Mouse (Mus musculus) liver, embryonic 14.5 days (tissue): ENCODE measurements around the gene Neurog3. TPM values are rescaled to one million over a fixed set of nuclear protein-coding genes. Genes with fewer than 3 reads are reported as not detected.

Experiments used
- ATAC-seq: fragments of 200-750 bp; cut with Nextera tagmentation; 2 replicates; pipeline ENCODE4 v1.8.0; 2017; ENCODE audit warnings: moderate number of reproducible peaks, mild to moderate bottlenecking, moderate library complexity; ENCODE audit not compliant: insufficient read depth
- DNase-seq, 3 experiments: peaks; one replicate each; pipeline ENCODE4 v3.0.0-alpha.2; 2012 to 2013; ENCODE audit warnings: low read depth in 3 of 3, low spot score in 3 of 3
- H3K27ac ChIP-seq: fragments of 300-500 bp; sonication (generic); 2 replicates; pipeline ENCODE4 v1.5.1; 2014; ENCODE audit warnings: moderate library complexity, mild to moderate bottlenecking, control low read depth, inconsistent platforms
- H3K27me3 ChIP-seq: fragments of 300-500 bp; sonication (generic); 2 replicates; pipeline ENCODE4 v1.6.1; 2014; ENCODE audit warnings: mild to moderate bottlenecking, low read length, moderate library complexity; ENCODE audit not compliant: control insufficient read depth, insufficient read depth
- H3K36me3 ChIP-seq: fragments of 300-500 bp; sonication (generic); replicated peaks from 2 replicates; pipeline ENCODE4 v1.6.1; 2014; ENCODE audit warnings: low read depth; ENCODE audit not compliant: control insufficient read depth, insufficient read depth
- H3K4me1 ChIP-seq, 2 experiments: fragments of 200-500 bp in 1 of 2; fragments of 300-500 bp in 1 of 2; sonication (generic) in 1 of 2; replicated peaks; 2 replicates each; pipeline ENCODE4 v1.6.1; 2012 to 2014; ENCODE audit warnings: antibody characterized with exemption in 1 of 2, inconsistent platforms in 1 of 2, low read length in 1 of 2; ENCODE audit not compliant: control insufficient read depth in 2 of 2, insufficient read depth in 2 of 2
- H3K4me2 ChIP-seq: fragments of 300-500 bp; sonication (generic); 2 replicates; pipeline ENCODE4 v1.6.1; 2014; ENCODE audit warnings: low read depth, mild to moderate bottlenecking, control low read depth, moderate library complexity
- H3K4me3 ChIP-seq, 2 experiments: fragments of 200-500 bp in 1 of 2; fragments of 300-500 bp in 1 of 2; sonication (generic) in 1 of 2; 2 replicates each; pipeline ENCODE4 v1.5.1; 2012 to 2014; ENCODE audit warnings: low read depth in 2 of 2, low read length in 2 of 2, mild to moderate bottlenecking in 2 of 2, control low read depth in 1 of 2, inconsistent platforms in 1 of 2, moderate library complexity in 1 of 2; ENCODE audit not compliant: insufficient read depth in 1 of 2
- H3K9ac ChIP-seq: fragments of 300-500 bp; sonication (generic); replicated peaks from 2 replicates; pipeline ENCODE4 v1.6.1; 2014; ENCODE audit warnings: mild to moderate bottlenecking, control low read depth, moderate library complexity
- H3K9me3 ChIP-seq: fragments of 300-500 bp; sonication (generic); 2 replicates; pipeline ENCODE4 v1.6.1; 2016; ENCODE audit warnings: low read length, mixed read lengths; ENCODE audit not compliant: control insufficient read depth
- CTCF ChIP-seq: IDR thresholded peaks from 2 replicates; pipeline ENCODE4 v1.5.1; 2016; ENCODE audit warnings: antibody characterized with exemption, low read depth, control low read depth
- EP300 ChIP-seq: IDR thresholded peaks from 2 replicates; pipeline ENCODE4 v1.6.1; 2016; ENCODE audit warnings: antibody characterized with exemption, low read depth
- WGBS: fragments of 180-500 bp; shearing (Covaris S2); extraction: QIAGEN DNeasy Blood & Tissue Kit; methylation state at CpG from one replicate; pipeline ENCODE4 v1.1.7; 2014; ENCODE audit not compliant: insufficient replicate concordance; 5-methylcytosine and 5-hydroxymethylcytosine counted together
- polyA plus RNA-seq, 2 experiments: library from polyadenylated mRNA; depleted of rRNA in 1 of 2; stranded (reverse) in 1 of 2; unstranded in 1 of 2; fragments of >200 nt; fragmentation: Nextera tagmentation in 1 of 2; extraction: Ambion mirVana in 1 of 2; gene quantifications; 2 replicates each; pipeline versions ENCODE4 v1.2.1 to v1.2.3; 2012 to 2014

Neurog3 gene
- polyA plus RNA-seq, 2 experiments = 0.06 TPM; not detected in 1

GRCm38 (mm10) chr10:62127137-62127536, 5.8 kb upstream of the Neurog3 start:
- Histone ChIP-seq H3K4me2 (no peak overlapping the region), H3K36me3 (no peaks in the 10 kb centered on the region), H3K9ac (no peak overlapping the region), H3K27me3 (peaks cover 42% of the 10 kb centered on the region), H3K4me3 (no peak overlapping the region), H3K9me3 (no peaks in the 10 kb centered on the region), H3K4me1 (no peaks in the 10 kb centered on the region), H3K27ac (no peak overlapping the region)
- TF ChIP-seq CTCF (peak; percentile 70), EP300 (no peak)
- WGBS = 41% methylated on average over 6 of the region's 6 CpGs
- DNase-seq (no peak), ATAC-seq (no peak)

- 35% methylated on average over 21 of the region's 21 CpGs for WGBS
- H3K4me2 ChIP-seq = no peak overlapping the region
- H3K4me1 ChIP-seq = no peaks in the 10 kb centered on the region
- no peaks in the 10 kb centered on the region for H3K9me3 ChIP-seq
- H3K36me3 ChIP-seq = no peaks in the 10 kb centered on the region
- no peak overlapping the region for H3K4me3 ChIP-seq
- H3K27me3 ChIP-seq = peaks cover 48% of the 10 kb centered on the region
- H3K9ac ChIP-seq = no peak overlapping the region
- ATAC-seq (no peak), DNase-seq (no peak)
- no peak overlapping the region for H3K27ac ChIP-seq
- TF ChIP-seq CTCF (no peak), EP300 (no peak)
These were observed 5.1 kb upstream of the Neurog3 start for GRCm38 (mm10) chr10:62127711-62128231.

- DNase-seq (no peak), ATAC-seq (no peak)
- TF ChIP-seq CTCF (no peak), EP300 (no peak)
- 2% methylated on average over 32 of the region's 32 CpGs for whole genome bisulfite sequencing
- H3K27me3 ChIP-seq = peaks cover 55% of the 10 kb centered on the region
- no peaks in the 10 kb centered on the region for H3K4me1 ChIP-seq
- H3K9me3 ChIP-seq = no peaks in the 10 kb centered on the region
- H3K4me3 ChIP-seq = no peak overlapping the region
- no peak overlapping the region for H3K4me2 ChIP-seq
- H3K36me3 ChIP-seq = no peaks in the 10 kb centered on the region
- no peak overlapping the region for H3K9ac ChIP-seq
- no peak overlapping the region for H3K27ac ChIP-seq
These were observed 4.5 kb upstream of the Neurog3 start for GRCm38 (mm10) chr10:62128316-62128951.

DNA sequence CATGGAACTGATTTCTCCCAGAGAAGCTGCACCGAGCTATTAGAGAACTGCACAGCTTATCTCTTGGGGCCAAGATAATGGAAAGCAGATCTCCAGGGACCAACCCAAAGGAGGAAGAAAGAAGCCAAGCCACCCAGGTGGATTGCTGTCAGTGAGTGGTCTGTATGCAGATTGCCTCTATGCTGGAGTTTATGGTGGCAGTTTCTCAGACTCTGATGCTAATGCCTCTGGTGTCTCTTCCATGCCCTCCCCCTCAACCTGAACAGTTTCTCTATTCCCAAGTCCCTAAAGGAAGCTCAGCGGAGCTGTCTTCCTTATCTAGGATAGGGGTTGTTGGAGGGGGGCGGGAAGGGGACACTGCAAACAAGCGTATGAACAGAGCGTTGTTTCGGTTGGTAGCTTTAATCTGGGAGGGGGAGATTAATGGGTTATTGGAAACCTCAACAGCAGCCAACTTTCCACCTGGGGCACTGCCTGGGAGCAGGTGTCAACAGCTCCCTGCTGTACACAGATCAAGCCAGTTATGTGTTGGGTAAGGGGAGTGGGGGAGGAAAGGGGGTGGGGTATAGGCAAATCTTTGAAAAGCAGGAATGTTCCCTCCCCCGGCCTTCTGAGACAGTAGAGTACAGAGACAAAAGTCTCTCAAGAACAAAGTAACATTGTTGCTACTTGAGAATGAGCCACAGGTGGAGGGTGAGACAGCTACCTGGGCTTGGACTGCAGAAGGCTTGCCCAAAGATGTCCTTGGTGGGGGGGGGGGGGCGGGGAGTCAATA, 3.0 kb downstream of the Neurog3 start:
- H3K4me3 ChIP-seq = no peak overlapping the region
- no peak overlapping the region for H3K9ac ChIP-seq
- no peak overlapping the region for H3K27ac ChIP-seq
- ATAC-seq (no peak), DNase-seq (no peak)
- WGBS = 8% methylated on average over 8 of the region's 8 CpGs
- TF ChIP-seq CTCF (no peak), EP300 (no peak)
- H3K36me3 ChIP-seq = no peaks in the 10 kb centered on the region
- H3K27me3 ChIP-seq = peaks cover 44% of the 10 kb centered on the region
- no peaks in the 10 kb centered on the region for H3K9me3 ChIP-seq
- no peaks in the 10 kb centered on the region for H3K4me1 ChIP-seq
- no peak overlapping the region for H3K4me2 ChIP-seq

- Histone ChIP-seq H3K27ac (no peak overlapping the region), H3K4me2 (no peak overlapping the region), H3K4me1 (no peaks in the 10 kb centered on the region), H3K27me3 (peaks cover 34% of the 10 kb centered on the region), H3K36me3 (no peaks in the 10 kb centered on the region), H3K9me3 (no peaks in the 10 kb centered on the region), H3K9ac (no peak overlapping the region), H3K4me3 (no peak overlapping the region)
- 15% methylated on average over 4 of the region's 4 CpGs for WGBS
- TF ChIP-seq EP300 (no peak), CTCF (no peak)
- DNase-seq = no peak
- ATAC-seq = no peak
These were observed 4.3 kb downstream of the Neurog3 start for GRCm38 (mm10) chr10:62137150-62137549.
